Mouse (Mus musculus): ENCODE measurements around the gene Gm21834. TPM values are rescaled to one million over a fixed set of nuclear protein-coding genes. Genes with fewer than 3 reads are reported as not detected.

Gene Gm21834
- not detected in 2 replicates for polyA plus RNA-seq (2014; fragmentation: Nextera tagmentation; extraction: Ambion mirVana)

DNA sequence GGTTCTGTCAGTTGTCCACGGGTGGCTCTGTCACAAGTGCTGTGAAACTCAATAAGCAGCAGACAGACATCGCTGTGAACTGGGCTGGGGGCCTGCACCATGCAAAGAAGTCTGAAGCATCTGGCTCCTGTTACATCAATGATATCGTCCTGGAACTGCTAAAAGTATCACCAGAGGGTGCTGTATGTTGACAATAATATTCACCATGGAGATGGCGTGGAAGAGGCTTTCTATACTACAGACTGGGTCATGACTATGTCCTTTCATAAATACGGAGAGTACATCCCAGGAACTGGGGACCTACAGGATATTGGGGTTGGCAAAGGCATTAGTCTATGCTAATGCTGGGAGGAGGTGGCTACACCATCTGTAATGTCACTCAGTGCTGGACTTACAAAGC is at the start of gene Gm21834:
TSS of gene Gm21834 (minus strand) at position 101 of the 400 bp plus-strand sequence.
- Histone ChIP-seq H3K4me1 (ENCODE audit: control insufficient read depth, insufficient read depth, low read length) (no peaks in the 10 kb centered on the region), H3K36me3 (ENCODE audit: control insufficient read depth, insufficient read depth, low read length) (no peaks in the 10 kb centered on the region), H3K4me2 (ENCODE audit: low read depth, low read length) (no peak within 1 kb of the TSS), H3K9ac (ENCODE audit: low read depth, low read length) (no peak within 1 kb of the TSS), H3K27ac (replicated peaks; ENCODE audit: low read depth, low read length) (no peak within 1 kb of the TSS), H3K9me3 (ENCODE audit: control insufficient read depth, low read length) (no peaks in the 10 kb centered on the region), H3K4me3 (ENCODE audit: low read depth, low read length) (no peak within 1 kb of the TSS), H3K27me3 (replicated peaks; ENCODE audit: control insufficient read depth, insufficient read depth, low read length) (no peaks in the 10 kb centered on the region)
- no peak for ATAC-seq (ENCODE audit: low read depth)
- no peak for DNase-seq (ENCODE audit: low spot score)
- 87% methylated on average over 5 of the region's 5 CpGs for WGBS

DNA sequence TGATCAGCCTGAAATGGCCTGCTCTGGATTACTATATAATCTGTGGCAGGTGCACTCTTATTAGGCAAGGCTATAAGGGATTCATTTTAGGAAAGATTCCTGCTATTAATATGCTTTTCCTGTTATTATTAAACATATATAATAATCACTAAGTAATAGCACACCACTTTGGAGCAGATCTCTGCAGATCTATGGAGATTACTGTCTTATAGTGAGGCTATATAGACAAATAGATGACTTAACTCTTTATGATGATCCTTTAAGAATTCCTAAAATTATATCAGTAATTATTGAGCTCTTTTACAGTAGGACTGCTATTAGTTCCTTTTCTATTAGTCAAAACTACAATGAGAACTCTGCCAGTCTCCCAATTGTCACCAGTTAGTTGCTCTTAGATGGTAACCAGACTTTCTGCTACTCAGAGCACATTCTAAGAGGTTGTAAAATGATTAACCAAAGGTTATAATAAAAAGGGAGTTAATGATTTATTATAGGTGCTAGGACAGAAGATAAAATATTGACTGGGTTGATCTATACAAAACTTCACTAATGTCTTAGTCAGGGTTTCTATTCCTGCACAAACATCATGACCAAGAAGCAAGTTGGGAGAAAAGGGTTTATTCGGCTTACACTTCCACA is 46.3 kb upstream of the Gm21834 start:
- Histone ChIP-seq H3K9ac (ENCODE audit: low read depth, low read length) (no peak overlapping the region), H3K36me3 (ENCODE audit: control insufficient read depth, insufficient read depth, low read length) (no peaks in the 10 kb centered on the region), H3K27me3 (replicated peaks; ENCODE audit: control insufficient read depth, insufficient read depth, low read length) (no peaks in the 10 kb centered on the region), H3K4me3 (ENCODE audit: low read depth, low read length) (no peak overlapping the region), H3K4me1 (ENCODE audit: control insufficient read depth, insufficient read depth, low read length) (no peaks in the 10 kb centered on the region), H3K9me3 (ENCODE audit: control insufficient read depth, low read length) (no peaks in the 10 kb centered on the region), H3K4me2 (ENCODE audit: low read depth, low read length) (no peak overlapping the region), H3K27ac (replicated peaks; ENCODE audit: low read depth, low read length) (no peak overlapping the region)
- 92% methylated on average over 1 of the region's 1 CpGs for WGBS
- DNase-seq (ENCODE audit: low spot score), result no peak
- ATAC-seq (ENCODE audit: low read depth), result no peak

DNA sequence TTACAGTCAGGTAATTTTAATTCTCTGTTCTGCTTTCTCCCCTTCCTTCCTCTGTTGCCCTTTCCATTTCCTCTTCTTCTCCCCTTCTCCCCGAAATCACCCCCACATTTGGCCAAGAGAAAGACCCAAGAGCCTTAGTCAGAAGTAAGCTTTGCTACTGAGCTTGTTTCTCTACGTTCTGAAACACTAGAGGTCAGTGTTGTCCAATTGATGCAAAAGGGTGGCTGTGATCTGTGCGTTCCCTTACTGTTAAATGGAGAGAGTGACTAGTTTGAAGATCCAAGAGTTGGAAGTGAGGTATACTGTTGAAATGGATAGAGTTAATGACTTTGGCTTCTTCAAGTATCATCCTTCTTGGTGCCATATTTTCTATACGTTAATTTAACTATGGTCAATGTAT is 28.9 kb upstream of the Gm21834 start:
- H3K4me1 ChIP-seq (ENCODE audit: control insufficient read depth, insufficient read depth, low read length), result no peaks in the 10 kb centered on the region
- H3K9me3 ChIP-seq (ENCODE audit: control insufficient read depth, low read length), result no peaks in the 10 kb centered on the region
- no peaks in the 10 kb centered on the region for H3K27me3 ChIP-seq (replicated peaks; ENCODE audit: control insufficient read depth, insufficient read depth, low read length)
- ATAC-seq (ENCODE audit: low read depth) (no peak), DNase-seq (ENCODE audit: low spot score) (peak; percentile 22)
- H3K4me2 ChIP-seq (ENCODE audit: low read depth, low read length), result no peak overlapping the region
- 17% methylated on average over 4 of the region's 4 CpGs for WGBS
- no peak overlapping the region for H3K9ac ChIP-seq (ENCODE audit: low read depth, low read length)
- no peak overlapping the region for H3K4me3 ChIP-seq (ENCODE audit: low read depth, low read length)
- no peaks in the 10 kb centered on the region for H3K36me3 ChIP-seq (ENCODE audit: control insufficient read depth, insufficient read depth, low read length)
- no peak overlapping the region for H3K27ac ChIP-seq (replicated peaks; ENCODE audit: low read depth, low read length)

DNA sequence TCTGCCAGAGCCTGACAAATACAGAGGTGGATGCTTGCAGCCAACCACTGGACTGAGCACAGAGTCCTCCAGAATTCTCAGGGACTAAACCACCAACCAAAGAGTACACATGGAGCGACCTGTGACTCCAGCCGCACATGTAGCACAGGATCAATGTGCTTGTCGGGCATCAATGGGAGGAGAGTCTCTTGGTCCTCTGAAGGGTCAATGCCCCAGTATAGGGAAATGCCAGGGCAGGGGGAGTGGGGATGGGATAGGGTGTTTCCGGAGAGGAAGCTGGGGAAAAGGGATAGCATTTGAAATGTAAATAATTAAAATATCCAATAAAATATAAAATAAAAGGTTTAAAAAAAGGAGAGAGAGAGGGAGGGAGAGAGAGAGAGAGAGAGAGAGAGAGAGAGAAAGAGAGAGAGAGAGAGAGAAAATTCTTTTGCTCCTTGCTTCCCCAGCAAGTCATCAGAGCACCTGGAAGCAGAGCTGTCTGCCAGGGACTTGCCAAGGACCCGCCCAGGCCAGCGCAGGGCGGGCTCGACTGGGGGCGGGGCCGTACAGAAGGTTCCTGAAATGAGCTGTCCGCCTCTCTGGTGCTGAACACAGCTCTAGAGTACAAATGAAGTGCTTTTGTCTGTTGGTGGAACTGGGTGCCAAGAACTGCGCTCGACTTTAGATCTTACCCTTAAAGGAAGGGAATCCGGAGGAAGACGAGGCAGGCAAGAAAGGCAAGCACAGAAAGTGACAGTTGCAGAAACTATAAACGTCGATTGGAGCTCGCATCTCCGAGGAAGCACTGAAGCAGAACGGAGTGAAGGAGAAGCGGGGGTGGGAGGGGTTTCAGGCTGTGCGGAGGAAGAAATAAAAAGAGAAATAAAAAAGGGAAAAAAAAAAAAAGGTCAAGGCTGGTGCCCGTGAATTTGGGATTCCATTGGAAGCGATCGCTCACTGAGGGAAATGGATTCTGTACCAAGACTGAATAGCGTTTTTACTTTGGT is 26.9 kb upstream of the Gm21834 start, which contains the start of gene Cntnap5c:
TSS of gene Cntnap5c (plus strand) at position 949 of the 989 bp plus-strand sequence.
- peak; percentile 90 for DNase-seq (ENCODE audit: low spot score)
- ATAC-seq (ENCODE audit: low read depth), result peak; percentile 89
- Histone ChIP-seq H3K4me3 (ENCODE audit: low read depth, low read length) (no peak within 1 kb of the TSS), H3K36me3 (ENCODE audit: control insufficient read depth, insufficient read depth, low read length) (no peaks in the 10 kb centered on the region), H3K4me2 (ENCODE audit: low read depth, low read length) (peak within 1 kb of the TSS; percentile 14; the same call in 1 of the 2 replicates), H3K9me3 (ENCODE audit: control insufficient read depth, low read length) (no peaks in the 10 kb centered on the region), H3K27me3 (replicated peaks; ENCODE audit: control insufficient read depth, insufficient read depth, low read length) (no peaks in the 10 kb centered on the region), H3K9ac (ENCODE audit: low read depth, low read length) (no peak within 1 kb of the TSS), H3K4me1 (ENCODE audit: control insufficient read depth, insufficient read depth, low read length) (no peaks in the 10 kb centered on the region), H3K27ac (replicated peaks; ENCODE audit: low read depth, low read length) (no peak within 1 kb of the TSS)
- WGBS, result 18% methylated on average over 26 of the region's 26 CpGs

DNA sequence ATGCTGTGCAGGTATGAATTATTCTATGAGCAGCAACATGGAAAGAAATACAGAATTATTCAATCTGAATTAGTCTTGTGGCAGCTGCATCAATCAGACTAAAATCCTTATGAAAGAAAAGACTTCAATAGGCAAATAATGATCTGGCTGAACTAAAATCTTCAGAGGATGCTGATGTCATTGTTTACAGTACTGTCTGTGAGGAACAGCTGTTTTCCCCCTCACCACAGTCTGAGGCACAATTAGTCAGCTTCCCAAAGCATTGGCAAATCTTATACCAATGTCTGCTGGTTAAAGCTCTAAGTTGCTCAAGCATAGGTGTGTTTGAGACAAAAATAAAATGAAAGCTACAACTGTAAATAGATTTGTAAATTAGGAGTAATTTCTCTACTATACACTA is 25.3 kb upstream of the Gm21834 start:
- no peak overlapping the region for H3K4me3 ChIP-seq (ENCODE audit: low read depth, low read length)
- no peaks in the 10 kb centered on the region for H3K27me3 ChIP-seq (replicated peaks; ENCODE audit: control insufficient read depth, insufficient read depth, low read length)
- no peaks in the 10 kb centered on the region for H3K9me3 ChIP-seq (ENCODE audit: control insufficient read depth, low read length)
- no peak overlapping the region for H3K4me2 ChIP-seq (ENCODE audit: low read depth, low read length)
- no peak overlapping the region for H3K27ac ChIP-seq (replicated peaks; ENCODE audit: low read depth, low read length)
- no peak for ATAC-seq (ENCODE audit: low read depth)
- no peak overlapping the region for H3K9ac ChIP-seq (ENCODE audit: low read depth, low read length)
- H3K36me3 ChIP-seq (ENCODE audit: control insufficient read depth, insufficient read depth, low read length), result no peaks in the 10 kb centered on the region
- no peaks in the 10 kb centered on the region for H3K4me1 ChIP-seq (ENCODE audit: control insufficient read depth, insufficient read depth, low read length)
- no peak for DNase-seq (ENCODE audit: low spot score)

DNA sequence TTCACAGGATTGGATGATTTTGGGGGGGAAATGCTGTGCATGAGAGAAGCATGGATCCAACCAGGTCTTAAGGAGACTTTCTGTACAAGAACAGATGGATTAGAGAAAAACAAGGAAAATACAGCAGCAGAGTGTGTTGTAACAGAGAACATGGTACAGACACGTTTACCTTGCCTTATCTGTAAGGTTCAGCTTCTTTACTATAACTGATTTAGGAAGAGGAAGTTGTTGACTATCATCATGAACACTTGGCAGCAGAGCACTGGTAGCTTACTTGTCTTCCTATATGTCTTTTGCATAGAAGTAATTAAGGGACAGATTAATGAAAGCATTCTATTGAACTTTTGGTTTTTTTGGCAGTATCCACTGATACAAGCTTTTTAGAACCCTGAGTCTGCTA is 16.0 kb upstream of the Gm21834 start:
- no peaks in the 10 kb centered on the region for H3K9me3 ChIP-seq (ENCODE audit: control insufficient read depth, low read length)
- H3K4me1 ChIP-seq (ENCODE audit: control insufficient read depth, insufficient read depth, low read length), result no peaks in the 10 kb centered on the region
- no peak overlapping the region for H3K4me2 ChIP-seq (ENCODE audit: low read depth, low read length)
- H3K4me3 ChIP-seq (ENCODE audit: low read depth, low read length), result no peak overlapping the region
- DNase-seq (ENCODE audit: low spot score) (no peak), ATAC-seq (ENCODE audit: low read depth) (no peak)
- H3K36me3 ChIP-seq (ENCODE audit: control insufficient read depth, insufficient read depth, low read length), result no peaks in the 10 kb centered on the region
- 61% methylated on average over 1 of the region's 1 CpGs for WGBS
- no peaks in the 10 kb centered on the region for H3K27me3 ChIP-seq (replicated peaks; ENCODE audit: control insufficient read depth, insufficient read depth, low read length)
- no peak overlapping the region for H3K27ac ChIP-seq (replicated peaks; ENCODE audit: low read depth, low read length)
- no peak overlapping the region for H3K9ac ChIP-seq (ENCODE audit: low read depth, low read length)

DNA sequence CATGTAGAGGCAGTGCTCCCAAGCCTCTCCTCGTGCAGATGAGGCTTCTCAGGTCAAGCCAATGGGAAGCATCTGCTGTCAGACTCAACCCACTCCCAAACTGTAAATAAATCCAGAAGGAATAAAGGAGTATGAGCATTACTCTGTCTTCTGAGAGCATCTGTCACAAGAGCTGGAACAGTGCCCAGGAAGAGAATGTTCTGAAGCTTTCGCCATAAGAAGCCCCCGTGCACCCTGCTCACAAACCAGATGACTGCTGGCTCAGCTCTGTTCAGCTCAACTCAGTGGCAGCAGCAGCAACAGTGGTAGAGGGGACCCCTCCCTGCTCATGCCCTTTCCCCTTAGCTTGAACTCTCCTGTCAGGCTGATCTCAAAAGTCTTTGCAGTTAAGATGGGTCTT is 47.2 kb downstream of the Gm21834 start:
- no peak overlapping the region for H3K27ac ChIP-seq (replicated peaks; ENCODE audit: low read depth, low read length)
- no peak overlapping the region for H3K9ac ChIP-seq (ENCODE audit: low read depth, low read length)
- H3K9me3 ChIP-seq (ENCODE audit: control insufficient read depth, low read length), result no peaks in the 10 kb centered on the region
- DNase-seq (ENCODE audit: low spot score), result no peak
- H3K4me3 ChIP-seq (ENCODE audit: low read depth, low read length), result no peak overlapping the region
- H3K4me1 ChIP-seq (ENCODE audit: control insufficient read depth, insufficient read depth, low read length), result no peaks in the 10 kb centered on the region
- no peak overlapping the region for H3K4me2 ChIP-seq (ENCODE audit: low read depth, low read length)
- ATAC-seq (ENCODE audit: low read depth), result no peak
- no peaks in the 10 kb centered on the region for H3K36me3 ChIP-seq (ENCODE audit: control insufficient read depth, insufficient read depth, low read length)
- H3K27me3 ChIP-seq (replicated peaks; ENCODE audit: control insufficient read depth, insufficient read depth, low read length), result no peaks in the 10 kb centered on the region
- 61% methylated on average over 3 of the region's 3 CpGs for WGBS

Data from embryonic facial prominence, embryonic 14.5 days (tissue).